ENCODE assay signal across 23 mouse cellular contexts in the genomic region with DNA sequence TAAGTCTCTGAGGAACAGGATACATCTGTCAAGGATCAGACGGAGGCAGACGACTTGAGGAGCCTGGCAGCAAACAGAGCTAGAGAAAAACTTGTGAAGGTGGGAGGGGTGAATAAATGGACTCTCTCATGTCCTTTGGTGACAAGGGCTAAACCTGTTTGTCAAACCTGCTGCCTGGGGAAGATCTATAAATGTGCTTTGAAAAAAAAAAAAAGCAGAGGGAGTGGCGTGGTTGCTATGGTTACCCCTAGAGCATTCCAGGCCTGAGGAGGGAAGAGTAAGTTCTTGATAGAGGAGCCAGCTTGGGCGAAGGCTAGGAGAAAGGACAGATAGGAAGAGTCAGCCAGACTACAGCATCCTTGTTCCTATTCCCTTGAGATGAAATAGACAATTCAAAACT.
DNase-seq lines count a peak whose midpoint lies in the region; ATAC-seq and TF ChIP-seq lines count a peak whose summit lies in the region.
"Had no signal": no experiment of that assay in that cellular context is flagged by ENCODE, and none has a peak within 500 bp of the region (broad histone marks: within the 10 kb centered on the region; RNA-seq: fewer than 3 reads in every experiment).

No protein-coding gene starts in this region.

- peak; percentile 80 for ATAC-seq in frontal cortex, adult (ENCODE audit: low TSS enrichment)
- no peak for ATAC-seq in midbrain, embryonic 14.5 days (ENCODE audit: low FRiP score, low TSS enrichment)
- no peak for ATAC-seq in midbrain, embryonic 15.5 days (replicated peaks)

- 0 out of 2 replicates have a peak, but pooled peaks cover 6% of the 10 kb centered on the region for H3K4me1 ChIP-seq in midbrain, embryonic 14.5 days (ENCODE audit: control insufficient read depth, insufficient read depth, low read length)
- H3K4me1 ChIP-seq in midbrain, embryonic 15.5 days = peaks cover 13% of the 10 kb centered on the region; the same call in 1 of the 2 replicates
- H3K4me1 ChIP-seq: heart, embryonic 15.5 days; liver, embryonic 15.5 days had no signal

- WGBS in midbrain, embryonic 14.5 days = 13% methylated on average over 4 of the region's 4 CpGs
- 18% methylated on average over 4 of the region's 4 CpGs for WGBS in midbrain, embryonic 15.5 days

- no peak overlapping the region for H3K9ac ChIP-seq in midbrain, embryonic 14.5 days (replicated peaks; ENCODE audit: low read length)
- no peak overlapping the region for H3K9ac ChIP-seq in midbrain, embryonic 15.5 days
- H3K9ac ChIP-seq: heart, embryonic 15.5 days; hindbrain, embryonic 15.5 days; liver, embryonic 15.5 days; neural tube, embryonic 13.5 days had no signal

- H3K4me2 ChIP-seq in midbrain, embryonic 14.5 days (ENCODE audit: low read length) = no peak overlapping the region
- H3K4me2 ChIP-seq in midbrain, embryonic 15.5 days = no peak overlapping the region
- H3K4me2 ChIP-seq: heart, embryonic 15.5 days; hindbrain, embryonic 15.5 days; liver, embryonic 15.5 days; neural tube, embryonic 13.5 days had no signal

- TF ChIP-seq CTCF in brain, embryonic 14.5 days (IDR thresholded peaks at IDR 0.05; ENCODE audit: borderline replicate concordance, extremely low read depth, insufficient read depth, insufficient read length) = no peak

- H3K4me3 ChIP-seq in midbrain, embryonic 14.5 days (replicated peaks; ENCODE audit: low read depth, low read length) = no peak overlapping the region
- H3K4me3 ChIP-seq in midbrain, embryonic 15.5 days = no peak overlapping the region
- H3K4me3 ChIP-seq: forebrain, embryonic 10.5 days; gastrocnemius, adult 2 months; heart, embryonic 15.5 days; hindbrain, embryonic 15.5 days; limb, embryonic 10.5 days; liver, embryonic 15.5 days; neural tube, embryonic 13.5 days had no signal

- H3K36me3 ChIP-seq in midbrain, embryonic 14.5 days (ENCODE audit: control insufficient read depth, insufficient read depth, low read length) = no peaks in the 10 kb centered on the region
- H3K36me3 ChIP-seq in midbrain, embryonic 15.5 days (replicated peaks) = no peaks in the 10 kb centered on the region
- H3K36me3 ChIP-seq: forebrain, embryonic 10.5 days; heart, embryonic 15.5 days; hindbrain, embryonic 15.5 days; limb, embryonic 10.5 days; liver, embryonic 15.5 days; neural tube, embryonic 13.5 days had no signal

- no peak for TF ChIP-seq POLR2A in brain, embryonic 14.5 days (IDR thresholded peaks at IDR 0.05; ENCODE audit: borderline replicate concordance, extremely low read depth, insufficient read depth, insufficient read length, poor library complexity, severe bottlenecking)

- H3K27ac ChIP-seq in midbrain, embryonic 14.5 days (replicated peaks; ENCODE audit: low read depth, low read length) = no peak overlapping the region
- no peak overlapping the region for H3K27ac ChIP-seq in midbrain, embryonic 15.5 days
- H3K27ac ChIP-seq: forebrain, embryonic 10.5 days; gastrocnemius, adult 2 months; heart, embryonic 15.5 days; hindbrain, embryonic 15.5 days; limb, embryonic 10.5 days; liver, embryonic 15.5 days; macrophage; neural tube, embryonic 13.5 days had no signal

- no peaks in the 10 kb centered on the region for H3K9me3 ChIP-seq in midbrain, embryonic 14.5 days (ENCODE audit: control insufficient read depth, low read length)
- H3K9me3 ChIP-seq in midbrain, embryonic 15.5 days = no peaks in the 10 kb centered on the region
- H3K9me3 ChIP-seq: forebrain, embryonic 10.5 days; heart, embryonic 15.5 days; hindbrain, embryonic 15.5 days; limb, embryonic 10.5 days; liver, embryonic 15.5 days; neural tube, embryonic 13.5 days had no signal

- H3K27me3 ChIP-seq in midbrain, embryonic 14.5 days (ENCODE audit: control insufficient read depth, insufficient read depth, low read length) = no peaks in the 10 kb centered on the region
- H3K27me3 ChIP-seq in midbrain, embryonic 15.5 days (replicated peaks) = no peaks in the 10 kb centered on the region
- H3K27me3 ChIP-seq: heart, embryonic 15.5 days; hindbrain, embryonic 15.5 days; liver, embryonic 15.5 days; neural tube, embryonic 13.5 days had no signal

- no peak for DNase-seq in frontal cortex, postnatal 25 days (ENCODE audit: low spot score in 2 of 2)
- peak; percentile 42 for DNase-seq in midbrain, embryonic 14.5 days
- peak; percentile 24 for DNase-seq in brain, embryonic 14.5 days (ENCODE audit: low read depth)
- DNase-seq in telencephalon, adult 2 months (ENCODE audit: low read depth, low spot score) = peak; percentile 47
- no peak for DNase-seq in testis, postnatal 14 days (ENCODE audit: low spot score)
- DNase-seq in thymus, postnatal 14 days = no peak
- DNase-seq: adrenal gland, postnatal 10 days; cerebellum, adult 9-11 months; gastrocnemius, adult 2 months; heart, postnatal 36 days; kidney, adult 18-20 months; liver; right cerebral cortex, postnatal 25 days; thymus, postnatal 4 days had no signal

Comparison
In these comparisons a context has a peak if more than half of its experiments do, and no peak if none do; other contexts are left out.
1. DNase-seq: peak in midbrain, embryonic 14.5 days (single experiment), brain, embryonic 14.5 days (single experiment) and telencephalon, adult 2 months (single experiment); none in frontal cortex, postnatal 25 days (0 of 2), testis, postnatal 14 days (single experiment) and thymus, postnatal 14 days (single experiment).